Mouse (Mus musculus): ENCODE measurements around the gene Pgm2. TPM values are rescaled to one million over a fixed set of nuclear protein-coding genes. Genes with fewer than 3 reads are reported as not detected.
A peak's percentile ranks its signal among the peaks of the same experiment; 100 is the strongest.

The Pgm2 gene
- polyA plus RNA-seq, 1 experiment: 40.9 TPM

GRCm38 (mm10) chr5:64158501-64158900 is 65.8 kb downstream of the Pgm2 start:
- Histone ChIP-seq H3K27ac (ENCODE audit: insufficient read depth, low read length) (no peak overlapping the region), H3K36me3 (ENCODE audit: control insufficient read depth, insufficient read depth, low read length, poor library complexity, severe bottlenecking) (no peaks in the 10 kb centered on the region), H3K9ac (ENCODE audit: low read depth, poor library complexity, severe bottlenecking) (no peak overlapping the region), H3K4me1 (ENCODE audit: control insufficient read depth, insufficient read depth, low read length) (no peaks in the 10 kb centered on the region), H3K9me3 (replicated peaks; ENCODE audit: control insufficient read depth, insufficient read depth, low read length, poor library complexity, severe bottlenecking) (no peaks in the 10 kb centered on the region), H3K27me3 (ENCODE audit: control insufficient read depth, insufficient read depth, low read length, poor library complexity, severe bottlenecking) (peaks cover 15% of the 10 kb centered on the region), H3K4me3 (ENCODE audit: low read depth, low read length) (no peak overlapping the region)
- TF ChIP-seq CTCF (IDR thresholded peaks at IDR 0.05; ENCODE audit: low read depth, low read length): no peak

DNA sequence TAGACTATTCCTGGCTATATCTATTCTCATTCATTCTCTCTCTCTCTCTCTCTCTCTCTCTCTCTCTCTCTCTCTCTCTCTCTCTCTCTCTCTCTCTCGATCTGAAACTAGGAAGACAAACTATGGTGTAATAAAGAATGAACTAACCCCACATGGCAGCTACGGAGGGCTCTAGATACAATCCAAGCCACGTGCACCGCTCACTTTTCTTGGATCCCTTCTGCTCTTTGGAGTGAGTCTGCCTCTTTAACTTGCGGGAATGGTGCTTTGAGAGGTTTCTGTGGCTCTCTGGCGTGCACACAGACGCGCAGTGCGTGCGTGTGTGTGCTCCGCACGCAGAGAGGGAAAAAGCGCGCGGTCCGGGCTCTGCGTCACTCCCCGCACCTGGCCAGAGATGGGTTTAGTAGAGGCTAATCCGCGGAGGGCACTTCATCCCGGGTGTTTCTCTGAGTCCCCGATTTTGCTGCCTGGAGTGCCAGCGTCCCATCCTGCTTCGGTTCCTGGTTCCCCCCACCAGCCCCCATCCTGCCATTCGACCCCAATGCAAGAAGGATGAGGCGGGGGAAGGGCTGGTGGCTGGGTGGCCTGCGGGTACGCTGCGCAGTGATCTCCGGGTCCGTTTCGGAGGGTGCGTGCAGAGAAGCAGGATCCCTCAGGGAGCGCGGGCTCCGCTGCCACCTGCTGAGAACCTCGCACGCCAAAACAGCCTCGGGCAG is 66.5 kb downstream of the Pgm2 start:
- no peak overlapping the region for H3K27ac ChIP-seq (ENCODE audit: insufficient read depth, low read length)
- H3K4me1 ChIP-seq (ENCODE audit: control insufficient read depth, insufficient read depth, low read length): no peaks in the 10 kb centered on the region
- peaks cover 15% of the 10 kb centered on the region for H3K27me3 ChIP-seq (ENCODE audit: control insufficient read depth, insufficient read depth, low read length, poor library complexity, severe bottlenecking)
- no peaks in the 10 kb centered on the region for H3K36me3 ChIP-seq (ENCODE audit: control insufficient read depth, insufficient read depth, low read length, poor library complexity, severe bottlenecking)
- H3K9ac ChIP-seq (ENCODE audit: low read depth, poor library complexity, severe bottlenecking): peak overlapping the region; percentile 51
- no peaks in the 10 kb centered on the region for H3K9me3 ChIP-seq (replicated peaks; ENCODE audit: control insufficient read depth, insufficient read depth, low read length, poor library complexity, severe bottlenecking)
- H3K4me3 ChIP-seq (ENCODE audit: low read depth, low read length): peak overlapping the region; percentile 84
- TF ChIP-seq CTCF (IDR thresholded peaks at IDR 0.05; ENCODE audit: low read depth, low read length): no peak
- TF ChIP-seq EP300 (IDR thresholded peaks at IDR 0.05; ENCODE audit: insufficient read depth, low read depth, low read length): no peak
- no peak for TF ChIP-seq POLR2A (IDR thresholded peaks at IDR 0.05; ENCODE audit: insufficient read depth, low read length)

- Histone ChIP-seq H3K36me3 (ENCODE audit: control insufficient read depth, insufficient read depth, low read length, poor library complexity, severe bottlenecking) (no peaks in the 10 kb centered on the region), H3K9me3 (replicated peaks; ENCODE audit: control insufficient read depth, insufficient read depth, low read length, poor library complexity, severe bottlenecking) (no peaks in the 10 kb centered on the region), H3K27me3 (ENCODE audit: control insufficient read depth, insufficient read depth, low read length, poor library complexity, severe bottlenecking) (peaks cover 15% of the 10 kb centered on the region), H3K4me1 (ENCODE audit: control insufficient read depth, insufficient read depth, low read length) (no peaks in the 10 kb centered on the region), H3K9ac (ENCODE audit: low read depth, poor library complexity, severe bottlenecking) (peak overlapping the region; percentile 51), H3K27ac (ENCODE audit: insufficient read depth, low read length) (no peak overlapping the region), H3K4me3 (ENCODE audit: low read depth, low read length) (peak overlapping the region; percentile 84)
- TF ChIP-seq CTCF (IDR thresholded peaks at IDR 0.05; ENCODE audit: low read depth, low read length) (no peak), EP300 (IDR thresholded peaks at IDR 0.05; ENCODE audit: insufficient read depth, low read depth, low read length) (no peak), POLR2A (IDR thresholded peaks at IDR 0.05; ENCODE audit: insufficient read depth, low read length) (no peak)
Observed at GRCm38 (mm10) chr5:64159781-64160704, 67.3 kb downstream of the Pgm2 start.

- peak overlapping the region; percentile 84 for H3K4me3 ChIP-seq (ENCODE audit: low read depth, low read length)
- no peak for TF ChIP-seq POLR2A (IDR thresholded peaks at IDR 0.05; ENCODE audit: insufficient read depth, low read length)
- no peak for TF ChIP-seq CTCF (IDR thresholded peaks at IDR 0.05; ENCODE audit: low read depth, low read length)
- TF ChIP-seq EP300 (IDR thresholded peaks at IDR 0.05; ENCODE audit: insufficient read depth, low read depth, low read length): no peak
- H3K9me3 ChIP-seq (replicated peaks; ENCODE audit: control insufficient read depth, insufficient read depth, low read length, poor library complexity, severe bottlenecking): no peaks in the 10 kb centered on the region
- no peak overlapping the region for H3K27ac ChIP-seq (ENCODE audit: insufficient read depth, low read length)
- H3K4me1 ChIP-seq (ENCODE audit: control insufficient read depth, insufficient read depth, low read length): peaks cover 2% of the 10 kb centered on the region
- no peaks in the 10 kb centered on the region for H3K36me3 ChIP-seq (ENCODE audit: control insufficient read depth, insufficient read depth, low read length, poor library complexity, severe bottlenecking)
- peak overlapping the region; percentile 51 for H3K9ac ChIP-seq (ENCODE audit: low read depth, poor library complexity, severe bottlenecking)
- H3K27me3 ChIP-seq (ENCODE audit: control insufficient read depth, insufficient read depth, low read length, poor library complexity, severe bottlenecking): peaks cover 15% of the 10 kb centered on the region
Observed at GRCm38 (mm10) chr5:64160705-64161391, 68.1 kb downstream of the Pgm2 start.

DNA sequence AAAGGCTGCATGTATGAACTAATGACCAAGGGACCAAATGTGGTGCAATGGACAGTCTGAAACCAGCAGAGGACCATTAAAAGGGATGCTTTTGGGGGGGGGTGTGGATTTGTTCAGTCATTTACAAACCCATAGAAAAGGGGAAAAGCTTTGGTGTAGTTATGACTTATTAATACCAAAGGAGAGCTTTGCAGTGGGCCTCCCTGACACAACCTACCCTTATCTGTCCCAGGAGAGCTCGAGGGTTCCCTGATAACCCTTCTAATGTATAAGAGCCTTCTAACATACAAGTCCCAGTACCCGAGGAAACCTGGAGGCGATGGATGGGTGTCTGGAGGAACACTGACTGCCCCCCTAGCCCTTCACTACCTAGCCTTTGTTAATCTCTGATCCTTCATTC is 69.2 kb downstream of the Pgm2 start:
- H3K27me3 ChIP-seq (ENCODE audit: control insufficient read depth, insufficient read depth, low read length, poor library complexity, severe bottlenecking): peaks cover 15% of the 10 kb centered on the region

More for the DNA sequence above, 69.2 kb downstream of the Pgm2 start:
- Histone ChIP-seq H3K4me3 (ENCODE audit: low read depth, low read length) (no peak overlapping the region), H3K4me1 (ENCODE audit: control insufficient read depth, insufficient read depth, low read length) (peaks cover 2% of the 10 kb centered on the region), H3K9ac (ENCODE audit: low read depth, poor library complexity, severe bottlenecking) (no peak overlapping the region), H3K9me3 (replicated peaks; ENCODE audit: control insufficient read depth, insufficient read depth, low read length, poor library complexity, severe bottlenecking) (no peaks in the 10 kb centered on the region), H3K36me3 (ENCODE audit: control insufficient read depth, insufficient read depth, low read length, poor library complexity, severe bottlenecking) (no peaks in the 10 kb centered on the region), H3K27ac (ENCODE audit: insufficient read depth, low read length) (no peak overlapping the region)
- TF ChIP-seq POLR2A (IDR thresholded peaks at IDR 0.05; ENCODE audit: insufficient read depth, low read length) (no peak), CTCF (IDR thresholded peaks at IDR 0.05; ENCODE audit: low read depth, low read length) (no peak), EP300 (IDR thresholded peaks at IDR 0.05; ENCODE audit: insufficient read depth, low read depth, low read length) (no peak)
